Mouse (Mus musculus): ENCODE measurements around the gene Trabd. TPM values are rescaled to one million over a fixed set of nuclear protein-coding genes. Genes with fewer than 3 reads are reported as not detected.

The Trabd gene
- polyA plus RNA-seq, 1 experiment from 2014 or later: 43.9 TPM

DNA sequence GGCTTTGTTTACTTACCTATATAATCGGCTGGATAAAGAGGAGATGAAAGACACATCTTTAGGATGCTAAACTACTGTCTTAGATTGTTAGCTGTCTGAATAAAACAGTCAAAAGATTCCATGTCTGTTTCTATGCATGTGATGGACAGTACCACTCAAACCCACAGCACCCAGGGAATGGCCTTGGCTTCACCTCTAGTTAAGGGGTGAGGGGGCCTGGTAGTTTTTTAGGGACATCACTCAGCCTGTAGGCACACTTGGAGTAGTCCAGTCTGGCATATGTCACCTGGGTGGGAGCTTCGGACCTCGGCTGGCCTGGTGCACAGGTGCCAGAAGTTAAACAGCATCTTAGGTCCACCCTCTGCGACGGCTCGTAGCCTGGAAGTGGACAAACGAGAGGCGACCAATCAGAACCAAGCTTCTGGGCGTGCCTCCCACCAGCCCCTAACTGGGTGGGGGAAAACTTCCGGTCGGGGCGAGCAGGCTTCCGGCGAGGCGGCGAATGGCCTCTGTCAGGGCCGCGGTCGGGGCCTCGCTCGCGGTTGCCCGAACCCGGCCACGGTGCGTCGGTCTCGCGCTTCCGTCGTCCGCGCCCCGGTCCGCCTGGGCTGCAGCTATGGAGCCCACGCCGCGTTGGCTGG lies 13.8 kb downstream of the Trabd start, which contains the start of gene Selenoo:
Selenoo (plus strand) TSS at position 478 of the 641 bp plus-strand sequence.
- 1% methylated on average over 38 of the region's 38 CpGs for WGBS
- peaks cover 33% of the 10 kb centered on the region for H3K36me3 ChIP-seq (ENCODE audit: control insufficient read depth, insufficient read depth, low read length)

DNA sequence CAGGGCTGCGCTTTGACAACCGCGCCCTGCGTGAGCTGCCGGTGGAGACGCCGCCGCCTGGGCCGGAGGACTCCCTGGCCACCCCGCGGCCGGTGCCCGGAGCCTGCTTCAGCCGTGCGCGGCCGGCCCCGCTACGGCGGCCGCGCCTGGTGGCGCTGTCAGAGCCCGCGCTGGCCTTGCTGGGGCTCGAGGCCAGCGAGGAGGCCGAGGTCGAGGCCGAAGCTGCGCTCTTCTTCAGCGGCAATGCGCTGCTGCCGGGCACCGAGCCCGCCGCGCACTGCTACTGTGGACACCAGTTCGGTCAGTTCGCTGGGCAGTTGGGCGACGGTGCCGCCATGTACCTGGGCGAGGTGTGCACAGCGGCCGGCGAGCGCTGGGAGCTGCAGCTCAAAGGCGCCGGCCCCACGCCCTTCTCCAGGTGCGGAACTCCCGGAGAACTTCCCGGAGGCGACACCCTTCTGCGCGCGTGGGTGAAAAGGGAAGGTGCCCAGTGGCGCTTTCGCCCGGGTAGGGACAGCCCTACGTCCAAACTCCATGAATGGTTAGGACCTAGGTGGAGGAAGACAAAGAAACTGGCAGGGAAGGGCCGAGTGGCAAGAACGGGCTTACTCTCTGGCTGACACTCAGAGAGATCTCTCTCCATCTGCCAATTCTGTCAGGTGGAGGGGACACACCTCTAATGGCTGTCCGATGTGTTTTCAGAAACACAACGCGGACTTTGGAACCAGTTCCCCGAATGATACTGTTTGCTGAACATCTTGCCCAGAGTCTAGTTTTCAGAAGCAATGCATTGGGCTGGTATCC lies 14.5 kb downstream of the Trabd start:
- no peaks in the 10 kb centered on the region for H3K9me3 ChIP-seq (ENCODE audit: control insufficient read depth, low read depth, low read length)
- H3K4me1 ChIP-seq (ENCODE audit: control insufficient read depth, insufficient read depth, low read length): peaks cover 6% of the 10 kb centered on the region; the same call in 1 of the 2 replicates
- ATAC-seq (ENCODE audit: insufficient number of reproducible peaks, insufficient read depth, low FRiP score, low read depth): peak; percentile 39
- peak overlapping the region; percentile 33; the same call in 1 of the 2 replicates for H3K27ac ChIP-seq (ENCODE audit: low read length)
- H3K27me3 ChIP-seq (ENCODE audit: control insufficient read depth, insufficient read depth, low read length): no peaks in the 10 kb centered on the region
- 3% methylated on average over 68 of the region's 68 CpGs for WGBS
- peak overlapping the region; percentile 90 for H3K9ac ChIP-seq (replicated peaks; ENCODE audit: low read depth, low read length)
- H3K4me3 ChIP-seq (ENCODE audit: low read depth, low read length): peak overlapping the region; percentile 98
- peak overlapping the region; percentile 94 for H3K4me2 ChIP-seq (replicated peaks; ENCODE audit: low read depth, low read length)
- H3K36me3 ChIP-seq (ENCODE audit: control insufficient read depth, insufficient read depth, low read length): peaks cover 36% of the 10 kb centered on the region

More for the DNA sequence above, 13.8 kb downstream of the Trabd start, which contains the start of gene Selenoo:
- H3K27ac ChIP-seq (ENCODE audit: low read length): peak within 1 kb of the TSS; percentile 33; the same call in 1 of the 2 replicates
- peak; percentile 94 for ATAC-seq (ENCODE audit: insufficient number of reproducible peaks, insufficient read depth, low FRiP score, low read depth)
- H3K4me3 ChIP-seq (ENCODE audit: low read depth, low read length): peak within 1 kb of the TSS; percentile 98
- no peaks in the 10 kb centered on the region for H3K9me3 ChIP-seq (ENCODE audit: control insufficient read depth, low read depth, low read length)
- H3K9ac ChIP-seq (replicated peaks; ENCODE audit: low read depth, low read length): peak within 1 kb of the TSS; percentile 90
- peak within 1 kb of the TSS; percentile 94 for H3K4me2 ChIP-seq (replicated peaks; ENCODE audit: low read depth, low read length)
- H3K4me1 ChIP-seq (ENCODE audit: control insufficient read depth, insufficient read depth, low read length): peaks cover 6% of the 10 kb centered on the region; the same call in 1 of the 2 replicates
- H3K27me3 ChIP-seq (ENCODE audit: control insufficient read depth, insufficient read depth, low read length): no peaks in the 10 kb centered on the region

DNA sequence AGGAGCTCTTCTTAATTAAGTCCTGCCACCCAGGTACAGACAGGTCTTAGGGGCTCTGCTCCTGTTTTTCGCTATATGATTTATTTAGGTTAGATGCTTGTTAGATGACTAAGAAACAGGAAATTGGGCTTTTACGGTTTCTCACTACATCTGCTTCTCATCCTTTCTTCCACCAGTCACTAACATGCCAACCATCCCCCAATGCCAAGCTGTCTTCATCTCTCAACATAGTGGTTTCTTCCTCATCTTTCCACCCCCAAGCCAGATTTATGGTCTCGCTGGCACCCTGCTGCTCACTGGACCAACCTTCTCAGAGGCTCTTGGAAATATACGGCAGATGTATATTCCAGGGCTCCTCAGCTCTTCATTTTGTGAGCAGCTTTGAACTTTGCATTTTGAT lies 15.7 kb downstream of the Trabd start:
- H3K4me2 ChIP-seq (replicated peaks; ENCODE audit: low read depth, low read length): no peak overlapping the region
- H3K4me3 ChIP-seq (ENCODE audit: low read depth, low read length): no peak overlapping the region
- no peak overlapping the region for H3K27ac ChIP-seq (ENCODE audit: low read length)
- no peaks in the 10 kb centered on the region for H3K27me3 ChIP-seq (ENCODE audit: control insufficient read depth, insufficient read depth, low read length)
- ATAC-seq (ENCODE audit: insufficient number of reproducible peaks, insufficient read depth, low FRiP score, low read depth): no peak
- H3K4me1 ChIP-seq (ENCODE audit: control insufficient read depth, insufficient read depth, low read length): peaks cover 6% of the 10 kb centered on the region; the same call in 1 of the 2 replicates
- no peak overlapping the region for H3K9ac ChIP-seq (replicated peaks; ENCODE audit: low read depth, low read length)
- H3K36me3 ChIP-seq (ENCODE audit: control insufficient read depth, insufficient read depth, low read length): peaks cover 36% of the 10 kb centered on the region
- H3K9me3 ChIP-seq (ENCODE audit: control insufficient read depth, low read depth, low read length): no peaks in the 10 kb centered on the region
- 83% methylated on average over 4 of the region's 4 CpGs for WGBS

DNA sequence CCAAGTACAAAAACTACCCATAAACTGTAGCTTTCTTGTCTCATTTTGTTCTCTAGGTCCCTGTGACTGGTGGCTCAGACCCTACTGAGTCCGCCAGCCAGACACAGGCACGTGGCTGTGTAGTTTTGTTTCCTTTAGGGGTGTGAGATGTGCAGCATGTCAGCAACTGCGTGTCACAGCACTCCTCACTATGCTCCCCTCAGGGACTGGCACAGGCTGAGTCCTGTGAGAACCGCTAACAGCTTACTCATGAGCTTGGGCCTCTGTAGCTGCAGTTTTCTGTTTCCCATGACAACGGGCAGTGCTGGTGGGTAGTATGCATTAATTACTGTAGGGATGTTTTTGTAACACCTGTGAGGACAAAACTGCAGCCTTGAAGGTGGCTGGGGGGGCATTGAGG lies 17.3 kb downstream of the Trabd start:
- Histone ChIP-seq H3K27ac (ENCODE audit: low read length) (no peak overlapping the region), H3K36me3 (ENCODE audit: control insufficient read depth, insufficient read depth, low read length) (peaks cover 45% of the 10 kb centered on the region), H3K9ac (replicated peaks; ENCODE audit: low read depth, low read length) (no peak overlapping the region), H3K4me2 (replicated peaks; ENCODE audit: low read depth, low read length) (no peak overlapping the region), H3K4me1 (ENCODE audit: control insufficient read depth, insufficient read depth, low read length) (peaks cover 6% of the 10 kb centered on the region; the same call in 1 of the 2 replicates), H3K4me3 (ENCODE audit: low read depth, low read length) (no peak overlapping the region), H3K27me3 (ENCODE audit: control insufficient read depth, insufficient read depth, low read length) (no peaks in the 10 kb centered on the region), H3K9me3 (ENCODE audit: control insufficient read depth, low read depth, low read length) (no peaks in the 10 kb centered on the region)
- no peak for ATAC-seq (ENCODE audit: insufficient number of reproducible peaks, insufficient read depth, low FRiP score, low read depth)
- WGBS: 78% methylated on average over 5 of the region's 5 CpGs

GRCm38 (mm10) chr15:89097450-89097849 lies 22.5 kb downstream of the Trabd start:
- peaks cover 87% of the 10 kb centered on the region for H3K36me3 ChIP-seq (ENCODE audit: control insufficient read depth, insufficient read depth, low read length)
- no peaks in the 10 kb centered on the region for H3K27me3 ChIP-seq (ENCODE audit: control insufficient read depth, insufficient read depth, low read length)
- no peaks in the 10 kb centered on the region for H3K9me3 ChIP-seq (ENCODE audit: control insufficient read depth, low read depth, low read length)
- H3K4me3 ChIP-seq (ENCODE audit: low read depth, low read length): no peak overlapping the region
- no peak overlapping the region for H3K4me2 ChIP-seq (replicated peaks; ENCODE audit: low read depth, low read length)
- 92% methylated on average over 5 of the region's 5 CpGs for WGBS
- no peak overlapping the region for H3K9ac ChIP-seq (replicated peaks; ENCODE audit: low read depth, low read length)
- no peak for ATAC-seq (ENCODE audit: insufficient number of reproducible peaks, insufficient read depth, low FRiP score, low read depth)
- H3K4me1 ChIP-seq (ENCODE audit: control insufficient read depth, insufficient read depth, low read length): no peaks in the 10 kb centered on the region
- H3K27ac ChIP-seq (ENCODE audit: low read length): no peak overlapping the region

DNA sequence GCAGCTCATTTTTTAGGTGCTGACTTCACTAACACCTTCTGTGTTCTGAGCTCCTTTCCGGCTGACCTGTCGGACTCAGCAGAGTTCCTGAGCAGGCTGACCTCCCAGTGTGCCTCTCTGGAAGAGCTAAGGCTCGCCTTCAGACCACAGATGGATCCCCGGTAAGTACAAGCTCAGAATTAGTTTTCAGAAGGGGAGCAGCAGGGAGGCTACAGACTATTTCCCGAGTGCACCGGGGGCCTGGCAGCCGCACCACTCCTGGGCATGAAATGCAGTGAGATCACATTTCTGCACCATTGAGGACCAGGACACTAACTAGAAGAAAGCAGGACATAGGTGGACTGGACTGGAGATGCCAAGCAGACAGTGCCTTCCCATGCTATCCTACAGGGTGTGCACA lies 23.7 kb downstream of the Trabd start:
- Histone ChIP-seq H3K9ac (replicated peaks; ENCODE audit: low read depth, low read length) (no peak overlapping the region), H3K4me1 (ENCODE audit: control insufficient read depth, insufficient read depth, low read length) (no peaks in the 10 kb centered on the region), H3K4me2 (replicated peaks; ENCODE audit: low read depth, low read length) (no peak overlapping the region), H3K36me3 (ENCODE audit: control insufficient read depth, insufficient read depth, low read length) (peaks cover 88% of the 10 kb centered on the region), H3K9me3 (ENCODE audit: control insufficient read depth, low read depth, low read length) (no peaks in the 10 kb centered on the region), H3K27ac (ENCODE audit: low read length) (no peak overlapping the region), H3K27me3 (ENCODE audit: control insufficient read depth, insufficient read depth, low read length) (no peaks in the 10 kb centered on the region), H3K4me3 (ENCODE audit: low read depth, low read length) (no peak overlapping the region)
- no peak for ATAC-seq (ENCODE audit: insufficient number of reproducible peaks, insufficient read depth, low FRiP score, low read depth)
- 92% methylated on average over 7 of the region's 7 CpGs for WGBS

- WGBS: 88% methylated on average over 12 of the region's 12 CpGs
- Histone ChIP-seq H3K36me3 (ENCODE audit: control insufficient read depth, insufficient read depth, low read length) (peaks cover 88% of the 10 kb centered on the region), H3K27ac (ENCODE audit: low read length) (no peak overlapping the region), H3K4me1 (ENCODE audit: control insufficient read depth, insufficient read depth, low read length) (no peaks in the 10 kb centered on the region), H3K9me3 (ENCODE audit: control insufficient read depth, low read depth, low read length) (no peaks in the 10 kb centered on the region), H3K27me3 (ENCODE audit: control insufficient read depth, insufficient read depth, low read length) (no peaks in the 10 kb centered on the region), H3K9ac (replicated peaks; ENCODE audit: low read depth, low read length) (no peak overlapping the region), H3K4me2 (replicated peaks; ENCODE audit: low read depth, low read length) (no peak overlapping the region), H3K4me3 (ENCODE audit: low read depth, low read length) (no peak overlapping the region)
- no peak for ATAC-seq (ENCODE audit: insufficient number of reproducible peaks, insufficient read depth, low FRiP score, low read depth)
Measured at GRCm38 (mm10) chr15:89100823-89101222, 25.9 kb downstream of the Trabd start.

- H3K36me3 ChIP-seq (ENCODE audit: control insufficient read depth, insufficient read depth, low read length): peaks cover 84% of the 10 kb centered on the region
- H3K9ac ChIP-seq (replicated peaks; ENCODE audit: low read depth, low read length): no peak overlapping the region
Measured at GRCm38 (mm10) chr15:89102646-89103045, 27.7 kb downstream of the Trabd start.

More at GRCm38 (mm10) chr15:89102646-89103045, 27.7 kb downstream of the Trabd start:
- Histone ChIP-seq H3K9me3 (ENCODE audit: control insufficient read depth, low read depth, low read length) (no peaks in the 10 kb centered on the region), H3K4me1 (ENCODE audit: control insufficient read depth, insufficient read depth, low read length) (no peaks in the 10 kb centered on the region), H3K27ac (ENCODE audit: low read length) (no peak overlapping the region), H3K27me3 (ENCODE audit: control insufficient read depth, insufficient read depth, low read length) (no peaks in the 10 kb centered on the region), H3K4me2 (replicated peaks; ENCODE audit: low read depth, low read length) (no peak overlapping the region), H3K4me3 (ENCODE audit: low read depth, low read length) (no peak overlapping the region)
- no peak for ATAC-seq (ENCODE audit: insufficient number of reproducible peaks, insufficient read depth, low FRiP score, low read depth)
- 80% methylated on average over 5 of the region's 5 CpGs for WGBS

Measured in stomach, embryonic 14.5 days (tissue).